Mouse (Mus musculus): Measurements from ENCODE around the gene Prkacb.

- TF ChIP-seq CTCF (IDR thresholded peaks at IDR 0.05; ENCODE audit: low read depth, low read length), result no peak
- no peak for TF ChIP-seq POLR2A (IDR thresholded peaks at IDR 0.05; ENCODE audit: borderline replicate concordance, low read depth, low read length)
Observed at GRCm38 (mm10) chr3:146820718-146821117, 7.9 kb upstream of the Prkacb start.

Data from bone marrow macrophage, adult 2 months (primary cell).